Mouse (Mus musculus): Measurements from ENCODE around the gene Med1.

- TF ChIP-seq GATA1 (IDR thresholded peaks at IDR 0.05; ENCODE audit: borderline replicate concordance, low read length): no peak
- TF ChIP-seq CTCF (IDR thresholded peaks at IDR 0.05; ENCODE audit: low read depth, low read length): no peak
Observed at GRCm38 (mm10) chr11:98155094-98155493, 38.0 kb downstream of the Med1 start.

All from G1E (cell line).